Mouse (Mus musculus): ENCODE results near the gene Fus. TPM values are rescaled to one million over a fixed set of nuclear protein-coding genes. Genes with fewer than 3 reads are reported as not detected.
"Not testable (repeated sequence)": the region's sequence is repeated elsewhere in the genome, so short reads cannot be mapped to it uniquely, and the experiment has no call there.

The Fus gene
- total RNA-seq, 2 experiments from 2014 or later: 118 to 187 TPM

DNA sequence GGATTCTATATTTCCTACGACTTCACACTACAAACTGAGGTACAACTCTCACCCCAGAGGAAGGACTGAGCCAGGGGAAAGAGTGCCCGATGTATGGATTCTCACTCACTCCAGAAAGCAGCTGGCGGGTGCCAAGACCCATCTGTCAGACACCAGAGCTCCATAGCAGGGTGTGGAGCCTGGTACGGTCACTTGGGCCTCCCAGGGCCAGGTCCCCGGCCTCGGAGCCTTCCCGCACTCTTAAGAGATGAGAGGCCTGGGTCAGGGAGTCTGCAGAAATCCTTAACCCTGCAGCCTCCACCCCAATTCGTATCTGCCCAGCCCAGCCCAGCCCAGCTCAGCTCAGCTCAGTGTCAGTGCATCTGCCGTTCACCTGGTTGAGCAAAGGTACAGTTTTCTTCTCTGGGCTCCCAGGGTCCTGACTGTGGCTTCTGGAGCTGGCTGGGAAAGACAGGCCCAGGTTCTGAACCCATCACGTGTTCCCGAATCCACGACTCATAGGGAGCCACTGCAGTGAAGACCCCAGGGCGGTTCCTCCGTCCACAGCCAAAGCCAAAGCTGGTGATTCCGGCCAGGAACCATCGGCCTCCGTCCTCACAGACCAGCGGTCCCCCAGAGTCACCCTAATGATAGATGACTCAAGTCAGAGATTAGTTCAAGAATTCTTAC lies 30.9 kb upstream of the Fus start:
- no peak for ATAC-seq (replicated peaks; ENCODE audit: low FRiP score, poor library complexity, severe bottlenecking)

DNA sequence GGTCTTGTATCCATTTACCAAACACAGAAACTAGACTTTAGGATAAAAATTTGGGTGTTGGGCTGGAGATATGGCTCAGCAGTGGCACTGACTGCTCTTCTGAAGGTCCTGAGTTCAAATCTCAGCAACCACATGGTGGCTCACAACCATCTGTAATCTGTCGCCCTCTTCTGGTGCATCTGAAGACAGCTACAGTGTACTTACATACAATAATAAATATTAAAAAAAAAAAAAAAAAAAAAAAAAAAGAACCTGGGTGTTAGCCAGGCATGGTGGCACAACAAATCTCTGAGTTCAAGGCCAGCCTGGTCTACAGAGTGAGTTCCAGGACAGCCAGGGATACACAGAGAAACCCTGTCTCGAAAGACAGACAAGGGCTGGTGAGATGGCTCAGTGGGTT lies 25.2 kb upstream of the Fus start:
- ATAC-seq (replicated peaks; ENCODE audit: low FRiP score, poor library complexity, severe bottlenecking): not testable (repeated sequence)

DNA sequence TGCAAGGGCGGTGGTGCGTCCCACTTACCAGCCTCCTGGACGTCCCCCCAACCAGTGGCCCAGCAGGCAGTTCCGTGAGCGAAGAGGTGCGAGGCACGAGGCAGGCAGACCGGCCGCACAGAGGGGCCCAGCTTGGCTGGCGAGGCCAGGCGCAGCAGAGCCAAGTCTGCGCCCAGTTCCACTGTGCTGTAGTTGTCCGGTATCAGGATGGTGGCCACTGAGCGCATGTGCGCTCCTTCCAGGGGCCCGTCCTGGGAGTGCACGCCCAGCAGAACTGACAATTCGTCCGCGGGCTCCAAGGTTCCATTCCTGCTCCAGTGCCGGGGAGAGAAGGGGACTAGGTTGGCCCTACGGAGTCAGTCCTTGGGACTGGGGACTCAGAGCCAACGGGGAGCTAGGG lies 22.6 kb upstream of the Fus start:
- ATAC-seq (replicated peaks; ENCODE audit: low FRiP score, poor library complexity, severe bottlenecking): no peak

DNA sequence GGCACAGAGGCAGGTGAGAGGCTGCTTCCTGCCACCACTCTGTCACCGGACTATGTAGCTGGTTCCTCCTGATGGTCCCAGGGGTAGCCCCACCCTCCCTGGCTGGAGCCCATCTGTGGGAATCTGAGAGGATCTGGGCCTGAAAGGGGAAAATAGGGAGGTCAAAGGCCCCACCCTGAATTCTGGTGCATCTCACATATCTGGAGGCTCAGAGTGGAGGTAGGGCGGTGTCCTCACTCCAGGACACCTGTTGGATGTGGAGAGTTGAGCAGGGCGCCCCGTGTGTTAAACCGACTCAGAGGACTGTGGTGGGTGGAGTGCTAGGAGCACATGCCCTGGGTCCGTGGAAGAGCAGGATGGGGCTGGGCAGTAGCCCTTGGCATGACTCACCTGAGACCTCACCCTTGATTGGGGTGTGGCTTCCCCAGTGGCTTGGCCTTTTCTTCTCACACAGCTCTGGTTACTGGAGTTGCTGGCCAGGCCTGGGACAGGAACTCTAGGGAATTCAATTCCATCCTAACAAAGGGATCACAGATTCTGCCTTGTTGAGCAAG lies 20.7 kb upstream of the Fus start, which contains the start of gene Prss36:
TSS of gene Prss36 (minus strand) at position 256 of the 554 bp plus-strand sequence.
- no peak for ATAC-seq (replicated peaks; ENCODE audit: low FRiP score, poor library complexity, severe bottlenecking)

DNA sequence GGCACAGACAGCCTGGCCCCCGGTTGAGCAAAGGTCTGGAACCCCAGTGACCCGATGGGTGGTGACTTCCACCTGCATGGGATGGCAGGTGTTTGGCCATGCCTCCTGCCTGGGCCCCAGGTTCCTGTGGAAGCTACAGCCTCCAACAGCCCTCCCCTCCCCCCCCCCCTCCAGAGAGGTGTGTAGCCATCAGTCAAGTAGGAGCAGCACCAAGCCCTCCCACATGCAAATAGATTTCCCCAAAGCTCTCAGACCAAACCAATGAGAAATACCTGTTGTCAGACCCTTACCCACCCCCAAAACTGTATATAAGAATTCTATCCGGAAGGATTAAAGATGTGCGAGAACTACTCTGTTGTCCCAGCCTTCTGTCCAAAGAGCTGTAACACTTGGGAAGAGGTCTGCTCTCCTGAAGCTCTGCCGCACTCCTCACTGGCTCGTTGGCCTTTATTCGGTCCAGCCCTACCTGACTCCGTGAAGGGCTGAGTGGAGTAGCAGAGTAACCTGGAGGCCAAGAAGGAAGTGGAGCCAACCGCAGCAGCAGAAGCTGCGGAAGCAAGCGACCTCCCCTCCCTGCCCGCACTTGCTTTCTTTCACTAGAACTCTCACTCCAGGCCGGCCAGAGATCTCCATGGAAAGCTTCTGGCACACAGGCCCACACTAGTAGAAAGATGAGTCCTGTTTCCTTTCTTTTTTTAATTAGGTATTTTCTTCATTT lies 14.2 kb upstream of the Fus start:
- ATAC-seq (replicated peaks; ENCODE audit: low FRiP score, poor library complexity, severe bottlenecking): no peak

DNA sequence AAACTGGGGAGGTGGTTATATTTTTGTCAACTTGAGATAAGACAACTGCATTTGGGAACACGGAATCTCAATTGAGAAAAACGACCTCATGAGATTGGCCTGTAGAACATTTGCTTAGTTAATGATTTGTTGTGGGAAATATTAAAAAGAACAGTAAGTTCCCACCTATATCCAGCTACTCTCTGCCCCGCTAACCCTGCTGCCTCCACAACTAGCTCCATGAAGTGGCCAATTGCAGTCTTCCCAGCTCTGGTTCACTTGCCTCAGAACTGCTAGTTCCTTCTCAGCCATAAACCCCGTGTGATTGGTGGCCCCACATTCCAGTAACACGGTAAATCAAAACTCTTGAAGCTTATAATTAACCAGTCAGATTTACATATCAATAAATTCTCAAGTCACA lies 7.9 kb upstream of the Fus start:
- no peak for ATAC-seq (replicated peaks; ENCODE audit: low FRiP score, poor library complexity, severe bottlenecking)

DNA sequence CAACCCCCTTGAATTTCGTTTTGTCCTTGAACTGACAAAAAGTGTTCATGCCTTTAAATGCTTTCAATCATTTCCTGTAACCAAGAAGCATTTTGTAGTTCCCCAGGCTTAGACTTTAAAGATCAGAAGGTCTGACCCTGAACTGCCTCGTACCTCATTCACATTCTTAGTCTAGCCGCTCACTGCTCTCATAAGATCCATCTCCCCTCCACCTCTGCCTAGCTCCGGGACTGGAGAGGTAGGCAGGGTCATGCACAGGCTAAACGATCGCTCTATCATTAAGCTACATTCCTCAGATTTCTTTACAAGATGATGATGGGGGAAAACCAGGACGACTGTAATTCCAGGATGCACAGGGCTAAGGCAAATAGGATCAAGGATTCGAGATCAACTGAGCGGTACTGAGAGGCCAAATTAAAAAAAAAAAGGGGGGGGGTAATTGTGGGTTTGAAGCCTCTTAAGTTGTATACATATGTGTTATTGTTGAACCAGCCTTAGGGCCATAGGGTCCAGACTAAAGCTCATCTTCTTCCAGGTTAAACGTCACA lies 812 bp upstream of the Fus start:
- peak; percentile 18 for ATAC-seq (replicated peaks; ENCODE audit: low FRiP score, poor library complexity, severe bottlenecking)

DNA sequence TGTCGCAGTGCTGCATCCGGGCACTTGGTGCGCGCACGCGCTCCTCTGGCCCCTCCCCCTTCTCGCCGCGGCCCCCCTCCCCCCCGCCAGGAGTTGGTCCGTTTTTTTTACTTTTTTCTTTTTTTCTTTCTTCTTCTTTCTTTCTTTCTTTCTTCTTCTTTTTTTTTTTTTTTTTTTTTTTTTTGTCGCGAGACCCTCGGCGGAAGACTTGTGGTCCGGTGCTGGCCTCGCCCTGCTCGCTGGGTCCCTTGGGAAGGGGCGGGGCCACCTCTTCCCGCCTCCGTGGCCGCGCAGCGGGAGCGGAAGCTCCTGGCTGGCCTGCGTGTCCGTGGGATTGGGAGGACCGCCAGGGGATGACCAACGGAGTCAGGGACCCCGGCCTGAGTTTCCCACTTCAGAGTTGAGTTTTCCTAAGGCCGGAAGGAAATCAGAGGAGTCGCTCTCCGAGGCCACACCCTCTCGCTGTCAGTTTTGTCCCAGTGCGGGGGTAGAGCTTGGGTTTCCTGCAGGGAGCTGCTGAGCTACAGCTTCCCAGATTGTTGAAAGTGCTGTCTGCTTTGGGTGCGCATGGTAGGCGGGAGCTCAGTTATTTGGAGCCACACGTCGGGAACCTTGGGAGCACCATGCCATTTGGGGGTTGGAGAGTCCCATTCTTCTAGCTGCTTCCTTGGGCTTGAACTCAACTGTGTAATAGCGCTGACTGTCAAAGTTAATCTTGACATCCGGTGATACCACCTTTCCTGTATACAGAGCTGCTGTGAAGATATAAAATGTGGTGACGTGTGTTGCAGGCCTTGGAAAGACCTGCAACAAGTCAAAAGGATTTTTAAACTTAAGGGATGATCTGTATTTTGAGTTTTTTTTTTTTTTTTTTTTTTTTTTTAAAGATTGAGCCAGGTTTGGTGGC lies 918 bp downstream of the Fus start:
- peak; percentile 61 for ATAC-seq (replicated peaks; ENCODE audit: low FRiP score, poor library complexity, severe bottlenecking)

DNA sequence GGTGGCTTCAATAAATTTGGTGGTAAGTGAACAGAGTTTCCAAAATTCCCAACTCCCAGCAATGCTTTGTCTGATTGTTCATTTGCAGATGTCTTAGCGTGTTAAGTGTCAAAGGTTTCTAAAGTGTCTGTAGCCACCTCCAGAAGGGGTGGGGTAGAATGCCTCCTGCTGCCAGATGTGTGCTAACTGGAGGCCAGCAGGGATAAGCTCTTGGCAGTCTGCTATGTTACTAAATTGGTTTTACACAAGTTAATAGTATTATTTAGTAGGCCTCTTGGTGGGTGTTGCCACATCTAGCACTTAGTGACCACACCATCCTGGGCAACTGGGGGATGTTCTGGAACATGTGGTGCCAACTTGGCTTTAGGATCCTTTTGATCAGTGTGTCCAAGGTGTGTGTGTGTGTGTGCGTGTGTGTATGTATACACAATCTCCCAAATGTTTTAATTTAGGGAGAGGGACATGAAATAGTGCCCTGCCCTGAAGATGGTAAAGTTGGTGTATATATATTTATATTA lies 7.2 kb downstream of the Fus start:
- no peak for ATAC-seq (replicated peaks; ENCODE audit: low FRiP score, poor library complexity, severe bottlenecking)

DNA sequence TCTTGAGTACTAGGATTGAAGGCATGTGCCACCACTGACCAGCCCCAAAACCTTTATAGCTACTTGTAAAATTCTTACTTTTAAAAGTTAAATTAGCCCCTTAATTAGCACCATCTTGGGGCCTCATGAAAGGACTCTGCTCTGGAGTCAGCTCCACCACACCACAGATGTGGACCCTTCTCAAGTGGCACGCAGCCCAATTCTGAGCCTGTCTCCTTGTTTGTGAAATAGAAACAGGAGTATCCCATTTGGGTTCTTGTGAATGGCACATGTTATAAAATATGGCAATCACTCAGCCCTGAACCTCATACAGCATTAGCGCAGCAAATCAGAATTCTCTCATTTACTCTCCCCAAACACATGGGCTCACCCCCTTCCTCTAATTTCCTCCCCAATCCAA lies 11.6 kb downstream of the Fus start:
- no peak for ATAC-seq (replicated peaks; ENCODE audit: low FRiP score, poor library complexity, severe bottlenecking)

DNA sequence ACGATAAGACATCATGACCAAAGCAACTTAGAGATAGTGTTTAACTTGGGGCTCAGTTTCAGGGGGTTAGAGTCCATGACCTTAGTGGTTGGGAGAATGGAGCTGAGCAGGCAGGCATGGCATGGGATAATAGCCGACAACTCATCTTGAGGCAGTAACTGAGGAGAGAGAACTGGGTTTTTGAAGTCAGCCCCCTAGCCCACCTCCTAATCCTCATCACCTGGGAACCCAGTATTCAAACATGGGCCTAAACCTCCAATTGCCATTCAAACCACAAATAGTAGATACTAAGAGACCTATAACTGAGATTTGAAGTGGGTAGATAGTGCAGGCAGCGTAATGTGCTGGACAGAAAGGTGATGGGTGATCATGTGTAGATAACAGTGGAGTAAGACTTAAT lies 13.3 kb downstream of the Fus start:
- no peak for ATAC-seq (replicated peaks; ENCODE audit: low FRiP score, poor library complexity, severe bottlenecking)

DNA sequence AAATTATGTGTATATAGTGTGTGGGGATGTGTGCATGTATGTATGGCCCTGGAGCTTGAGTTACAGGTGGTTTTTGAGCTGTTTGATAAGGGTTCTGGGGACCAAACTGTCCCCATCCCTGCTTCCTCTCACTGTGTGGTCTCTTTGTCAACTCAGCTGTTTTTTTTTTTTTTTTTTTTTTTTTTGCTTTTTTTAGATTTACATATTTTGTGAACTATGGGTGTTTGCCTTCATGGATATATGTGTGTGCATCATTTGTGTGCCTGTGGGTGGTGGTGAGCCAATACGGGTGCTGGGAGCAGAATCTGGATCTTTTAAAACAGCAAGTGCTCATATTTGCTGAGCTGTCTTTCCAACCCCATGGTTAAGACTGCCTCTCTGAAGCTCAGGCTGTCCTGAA lies 21.6 kb downstream of the Fus start:
- no peak for ATAC-seq (replicated peaks; ENCODE audit: low FRiP score, poor library complexity, severe bottlenecking)

DNA sequence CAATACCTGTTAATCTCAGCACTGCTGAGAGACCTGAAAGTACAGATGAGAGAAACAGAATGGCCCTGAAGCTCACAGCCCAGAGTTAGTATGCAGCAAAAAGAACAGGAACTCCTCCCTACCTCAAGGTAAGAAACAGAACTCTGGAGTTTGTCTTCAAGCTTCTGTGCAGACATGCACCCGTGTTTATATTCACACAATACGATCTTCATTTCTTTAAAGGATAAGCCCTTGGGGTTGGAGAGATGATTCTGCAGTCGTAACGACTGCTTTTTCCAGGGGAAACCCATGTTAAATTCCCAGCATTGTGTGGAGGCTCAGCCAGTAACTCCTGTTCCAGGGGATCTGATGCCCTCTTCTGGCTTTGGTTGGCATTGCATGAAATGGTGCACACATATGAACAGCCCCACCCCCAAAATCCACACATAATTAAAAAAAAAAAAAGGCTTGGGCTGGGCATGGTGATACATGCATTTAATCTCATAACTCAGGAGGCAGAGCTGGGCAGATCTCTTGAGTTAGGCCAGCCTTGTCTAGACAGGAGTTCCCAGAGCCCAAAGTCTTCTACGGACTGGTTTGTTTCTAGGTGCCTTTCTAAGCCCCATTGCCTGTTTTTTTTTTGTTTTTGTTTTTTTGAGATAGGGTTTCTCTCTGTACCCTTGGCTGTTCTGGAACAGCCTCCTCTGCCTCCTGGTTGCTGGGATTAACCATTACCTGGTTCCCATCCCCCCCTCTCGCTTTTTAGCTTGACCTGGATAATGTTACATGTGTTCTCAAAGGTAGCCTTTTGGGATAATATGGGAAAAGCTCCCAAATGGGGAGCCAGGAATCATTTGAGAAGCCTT lies 24.6 kb downstream of the Fus start:
- peak; percentile 72 for ATAC-seq (replicated peaks; ENCODE audit: low FRiP score, poor library complexity, severe bottlenecking)

DNA sequence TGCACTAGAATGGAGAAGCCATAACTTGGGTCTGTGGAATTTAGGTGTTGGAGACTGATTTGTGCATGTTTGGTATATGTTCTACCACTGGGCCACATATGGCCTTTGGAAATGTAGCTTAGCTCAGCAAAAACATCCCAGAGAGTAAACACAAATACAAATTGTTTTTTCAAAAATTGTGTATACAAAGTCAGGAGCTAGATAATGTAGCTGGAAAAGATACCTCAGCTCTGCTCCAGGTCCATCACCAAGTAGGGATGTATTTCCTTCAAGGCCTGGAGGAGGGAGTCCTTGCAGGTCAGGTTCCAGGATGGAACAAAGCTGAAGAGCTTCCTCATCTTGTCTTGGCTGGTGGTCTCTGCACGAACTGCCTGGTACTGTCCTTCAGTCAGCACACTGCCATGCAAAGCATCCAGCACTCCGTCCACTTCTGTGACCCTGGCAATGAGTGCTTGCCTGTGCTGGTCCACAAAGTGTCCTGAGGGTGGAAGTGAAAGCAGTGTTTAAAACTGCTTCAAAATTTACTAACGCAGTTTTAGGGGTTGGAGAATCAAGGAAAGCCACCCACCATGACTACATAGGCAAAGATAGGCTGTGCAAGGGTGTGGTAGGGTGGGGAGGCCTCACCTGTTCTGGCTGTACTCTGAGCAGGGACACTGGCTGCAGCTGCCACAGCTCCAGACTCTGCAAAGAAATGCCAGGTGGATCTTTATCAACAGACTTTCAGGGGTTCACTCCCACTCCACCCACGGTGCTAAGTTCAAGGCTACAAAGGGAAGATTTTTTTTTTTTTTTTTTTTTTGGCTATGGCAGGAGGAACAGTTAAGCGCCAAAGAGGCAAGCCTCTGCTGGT lies 25.5 kb downstream of the Fus start:
- ATAC-seq (replicated peaks; ENCODE audit: low FRiP score, poor library complexity, severe bottlenecking): no peak

DNA sequence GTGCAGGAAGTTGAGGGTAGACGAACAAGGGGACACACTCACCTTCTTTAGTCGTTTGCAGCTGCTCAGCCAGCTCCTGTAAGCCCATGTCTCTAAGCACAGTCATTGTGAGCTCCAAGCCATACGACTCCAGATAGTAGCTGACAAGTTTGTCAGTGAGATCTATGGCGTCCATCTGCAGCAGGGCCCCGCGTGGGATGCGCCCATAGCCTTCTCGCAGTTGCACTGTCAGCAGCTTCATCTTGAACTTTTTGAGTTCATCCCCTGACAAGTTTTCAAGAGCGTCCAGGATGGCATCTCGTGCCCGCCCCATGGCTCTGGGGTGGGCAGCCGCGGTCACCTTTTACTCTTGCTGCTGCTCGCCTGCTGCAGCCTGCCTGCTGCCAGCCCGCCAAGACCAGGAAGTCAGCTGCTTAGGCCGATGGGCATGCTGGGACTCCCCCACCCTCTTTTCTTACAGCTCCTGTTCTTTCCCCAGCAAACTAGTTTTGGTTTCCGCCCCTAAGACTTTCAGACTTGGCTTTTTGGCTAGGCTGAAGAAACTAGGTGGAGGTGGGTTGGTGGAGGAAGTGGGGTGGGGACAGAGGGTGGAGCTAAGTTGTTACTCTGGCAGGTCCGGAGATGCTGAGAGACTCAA lies 26.2 kb downstream of the Fus start, which contains the start of gene Pycard:
TSS of gene Pycard (minus strand) at position 527 of the 637 bp plus-strand sequence.
- no peak for ATAC-seq (replicated peaks; ENCODE audit: low FRiP score, poor library complexity, severe bottlenecking)

DNA sequence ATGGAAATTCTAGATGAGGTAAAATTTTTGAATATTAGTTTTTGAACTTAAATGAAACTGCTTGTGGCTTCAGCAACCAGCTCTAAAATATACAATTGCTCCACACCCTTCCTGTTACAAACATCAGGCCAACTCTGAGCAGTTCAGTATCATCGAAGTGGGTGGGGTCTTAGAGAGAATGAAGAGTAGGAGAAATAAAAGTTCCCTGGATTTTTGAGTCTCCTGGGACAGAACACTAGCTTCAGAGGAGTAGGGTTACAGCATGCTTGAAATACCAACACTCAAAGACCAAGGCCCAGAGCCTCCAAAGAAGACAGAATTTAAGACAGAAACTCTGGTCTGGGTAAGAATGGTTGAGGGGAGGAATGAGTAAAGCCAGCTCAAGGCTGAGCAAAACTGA lies 32.2 kb downstream of the Fus start:
- ATAC-seq (replicated peaks; ENCODE audit: low FRiP score, poor library complexity, severe bottlenecking): no peak
